Mouse (Mus musculus) G1E (cell line): ENCODE results near the gene Slc17a6.

ENCODE experiments used
- CTCF ChIP-seq: IDR thresholded peaks from 2 replicates; pipeline ENCODE4 v1.5.1; 2012; ENCODE audit warnings: low read depth, low read length, inconsistent platforms, mixed read lengths
- GATA1 ChIP-seq: IDR thresholded peaks from 2 replicates; pipeline ENCODE4 v1.6.1; 2012; ENCODE audit warnings: borderline replicate concordance, low read length, inconsistent platforms, mixed read lengths
- GATA2 ChIP-seq: IDR thresholded peaks from 2 replicates; pipeline ENCODE4 v1.6.1; 2012; ENCODE audit warnings: low read depth, low read length, inconsistent platforms, borderline replicate concordance
- POLR2AphosphoS5 ChIP-seq: IDR thresholded peaks from 2 replicates; pipeline ENCODE4 v1.6.1; 2012; ENCODE audit warnings: low read depth, low read length, inconsistent platforms; ENCODE audit not compliant: insufficient replicate concordance
- TAL1 ChIP-seq: conservative IDR thresholded peaks from 2 replicates; pipeline ENCODE4 v1.6.1; 2012; ENCODE audit warnings: low read depth, low read length, inconsistent platforms, mixed read lengths

- no peak for TF ChIP-seq CTCF
- TF ChIP-seq POLR2AphosphoS5, result no peak
- no peak for TF ChIP-seq GATA1
- no peak for TF ChIP-seq TAL1
- no peak for TF ChIP-seq GATA2
These were observed 3.4 kb upstream of the Slc17a6 start for GRCm38 (mm10) chr7:51618412-51618811.
